Mouse (Mus musculus) frontal cortex, postnatal 25 days (tissue): ENCODE data around the gene G6pc.
"Not testable (repeated sequence)": the region's sequence is repeated elsewhere in the genome, so short reads cannot be mapped to it uniquely, and the experiment has no call there.

Experiments
- DNase-seq, 2 experiments: peaks; one replicate each; pipeline ENCODE4 v3.0.0; 2022; ENCODE audit warnings: low spot score in 2 of 2

The G6pc gene

GRCm38 (mm10) chr11:101357505-101358182 lies 9.7 kb upstream of the G6pc start:
- no peak for DNase-seq

- DNase-seq = no peak
Observed at GRCm38 (mm10) chr11:101359776-101360175, 7.6 kb upstream of the G6pc start.

- no peak for DNase-seq
Observed at GRCm38 (mm10) chr11:101360651-101361113, 6.7 kb upstream of the G6pc start.

GRCm38 (mm10) chr11:101364531-101364931 lies 2.8 kb upstream of the G6pc start:
- no peak for DNase-seq

- no peak for DNase-seq
Observed at GRCm38 (mm10) chr11:101370141-101370540, 2.8 kb downstream of the G6pc start.

GRCm38 (mm10) chr11:101374421-101374938 lies 7.1 kb downstream of the G6pc start:
- no peak for DNase-seq

GRCm38 (mm10) chr11:101378196-101378595 lies 10.8 kb downstream of the G6pc start:
- DNase-seq = not testable (repeated sequence)

- no peak for DNase-seq
Observed at GRCm38 (mm10) chr11:101378926-101379325, 11.6 kb downstream of the G6pc start.

- no peak for DNase-seq
Observed at GRCm38 (mm10) chr11:101381817-101382216, 14.5 kb downstream of the G6pc start.

- DNase-seq = peak in 1 of 2 experiments; percentile 52
Observed at GRCm38 (mm10) chr11:101395110-101395509, 27.7 kb downstream of the G6pc start.

- DNase-seq = no peak
Observed at GRCm38 (mm10) chr11:101415306-101415705, 47.9 kb downstream of the G6pc start.

- no peak for DNase-seq
Observed at GRCm38 (mm10) chr11:101416433-101417100, 49.2 kb downstream of the G6pc start.

- DNase-seq = peak; percentile 83 to 89
Observed at GRCm38 (mm10) chr11:101417101-101417855, 49.9 kb downstream of the G6pc start, which contains the start of gene Aarsd1. Gene Aarsd1 (minus strand): TSS chr11:101417615.

- no peak for DNase-seq
Observed at GRCm38 (mm10) chr11:101418991-101419390, 51.6 kb downstream of the G6pc start.

- no peak for DNase-seq
Observed at GRCm38 (mm10) chr11:101419610-101420009, 52.2 kb downstream of the G6pc start.

GRCm38 (mm10) chr11:101420148-101420547 lies 52.8 kb downstream of the G6pc start:
- no peak for DNase-seq

GRCm38 (mm10) chr11:101424105-101424851 lies 56.9 kb downstream of the G6pc start, which contains the start of gene Gm27029:
Gene Gm27029 (minus strand): TSS chr11:101424796.
- DNase-seq = peak; percentile 20 to 23

- DNase-seq = peak; percentile 97 to 98
Observed at GRCm38 (mm10) chr11:101424925-101425813, 57.8 kb downstream of the G6pc start, which contains the start of the genes Rundc1 and Ptges3l. Gene Rundc1 (plus strand): TSS chr11:101425085. Gene Ptges3l (minus strand): TSS chr11:101425333.

- DNase-seq = no peak
Observed at GRCm38 (mm10) chr11:101426165-101426564, 58.8 kb downstream of the G6pc start.
